Mouse (Mus musculus) thymus, postnatal 4 days (tissue): ENCODE results near the gene Grm7.

Experiments
- DNase-seq: peaks from one replicate; pipeline ENCODE4 v3.0.0; 2021

Grm7 gene

GRCm38 (mm10) chr6:111369013-111369412, 723.6 kb downstream of the Grm7 start:
- DNase-seq = no peak

DNA sequence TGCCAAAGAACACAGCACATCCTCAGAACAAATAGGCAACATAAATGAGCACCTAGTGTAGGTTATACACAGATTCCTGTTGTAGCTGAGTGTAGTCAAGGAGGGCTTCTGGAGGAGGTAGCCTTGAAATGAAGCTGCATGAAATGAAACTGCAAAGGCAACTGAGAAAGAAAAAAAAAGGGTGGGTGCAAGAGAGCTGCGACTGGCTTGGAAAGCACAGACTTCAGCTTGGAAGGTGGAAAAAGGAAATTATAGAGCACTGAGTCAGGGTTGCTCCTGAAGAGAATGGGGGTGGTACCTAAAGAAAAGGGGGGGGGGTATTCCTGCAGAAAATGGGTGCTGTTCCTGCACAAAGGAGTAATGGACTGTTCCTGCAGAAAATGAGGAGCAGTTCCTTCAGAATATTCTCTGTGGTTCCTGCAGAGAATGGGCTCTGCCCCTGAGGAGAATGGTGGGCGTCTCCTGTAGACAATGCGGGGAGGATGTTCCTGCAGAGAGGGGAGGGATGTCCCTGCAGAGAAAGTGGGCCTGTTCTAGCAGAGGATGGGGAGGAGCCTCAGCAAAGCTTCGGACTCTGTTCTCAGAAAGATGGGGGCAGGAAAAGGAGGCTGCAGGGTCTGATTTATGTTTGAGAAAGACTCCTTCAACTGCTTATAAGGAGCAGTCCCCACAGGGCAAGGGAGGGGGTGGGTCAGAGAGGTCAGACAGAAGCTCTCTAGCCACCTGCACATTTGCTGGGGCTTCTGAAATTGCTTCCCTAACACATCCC, 726.4 kb downstream of the Grm7 start:
- no peak for DNase-seq

GRCm38 (mm10) chr6:111372626-111373380, 727.4 kb downstream of the Grm7 start:
- no peak for DNase-seq

GRCm38 (mm10) chr6:111380710-111381109, 735.3 kb downstream of the Grm7 start:
- DNase-seq = no peak

DNA sequence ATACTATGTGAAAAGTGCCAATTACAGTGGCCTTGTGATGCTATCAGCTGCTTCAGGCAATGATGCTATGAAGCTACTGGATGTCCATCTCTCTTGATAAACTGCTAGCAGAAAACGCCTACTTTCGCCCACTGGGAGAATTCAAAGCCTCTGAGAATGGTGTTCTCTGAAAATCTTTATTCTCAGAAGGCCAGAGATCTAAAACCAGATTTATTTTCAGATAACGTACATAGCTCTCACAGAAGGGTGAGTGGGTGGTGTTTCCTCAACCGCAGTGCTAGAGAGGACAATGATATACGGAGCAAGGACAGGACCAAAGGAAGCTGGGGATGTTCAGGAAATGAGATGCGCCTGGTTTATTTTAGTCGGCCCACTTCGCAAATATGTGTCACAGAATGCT, 763.4 kb downstream of the Grm7 start:
- DNase-seq = no peak

DNA sequence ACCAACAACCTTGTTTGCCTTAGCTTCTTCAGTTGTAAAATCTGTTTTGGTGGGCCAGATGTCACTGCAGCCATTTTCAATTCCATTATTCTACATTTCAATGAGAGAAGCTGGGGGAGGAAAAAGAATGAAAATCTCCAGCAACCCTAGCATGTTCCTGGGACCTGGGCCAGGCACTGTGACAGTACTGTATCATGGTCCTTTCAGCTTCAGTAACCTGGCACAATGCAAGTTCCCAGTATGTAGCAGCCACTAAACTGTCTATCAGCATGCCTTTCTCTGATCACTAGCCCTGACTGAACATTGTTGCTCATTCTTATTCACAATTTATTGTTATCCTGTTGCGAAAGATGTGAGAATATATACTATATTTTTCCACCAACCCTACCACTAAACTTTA, 779.4 kb downstream of the Grm7 start:
- no peak for DNase-seq

- no peak for DNase-seq
These were observed 800.8 kb downstream of the Grm7 start for GRCm38 (mm10) chr6:111446228-111446627.

- no peak for DNase-seq
These were observed 802.5 kb downstream of the Grm7 start for GRCm38 (mm10) chr6:111447851-111448250.

DNA sequence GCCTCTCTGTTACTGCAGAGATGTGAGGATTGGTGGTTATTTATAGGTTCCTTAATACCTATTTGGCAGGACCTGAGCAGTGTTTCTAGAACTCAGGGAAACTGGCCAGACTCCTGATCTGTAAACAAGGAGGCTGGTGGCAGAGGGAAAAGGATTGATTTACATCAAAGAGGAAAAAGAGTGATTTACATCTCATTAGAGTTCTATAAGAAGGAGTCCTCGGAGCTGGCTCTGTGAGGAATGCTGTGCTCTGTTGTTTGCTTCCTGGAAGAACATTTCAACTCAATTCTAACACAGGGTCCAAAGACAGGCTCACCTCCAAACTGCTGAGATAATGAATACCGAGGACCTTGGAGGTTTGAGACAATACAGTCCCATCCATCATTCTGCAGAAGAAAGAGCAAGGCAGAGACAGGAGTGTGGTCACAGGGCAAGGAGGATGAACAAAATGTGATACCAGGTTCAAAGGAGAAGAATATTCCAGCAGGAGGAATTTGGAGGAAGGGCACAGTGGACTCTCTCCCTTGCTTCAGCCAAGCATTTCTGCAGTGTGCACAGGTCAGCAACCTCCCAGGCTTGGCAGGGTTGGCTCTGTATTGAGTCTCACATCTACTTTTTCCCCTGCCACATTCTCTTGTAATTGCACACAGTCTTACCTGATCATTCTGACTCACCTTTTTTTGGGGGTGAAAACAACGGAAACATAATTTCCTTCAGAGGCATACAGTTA, 803.8 kb downstream of the Grm7 start:
- DNase-seq = no peak

DNA sequence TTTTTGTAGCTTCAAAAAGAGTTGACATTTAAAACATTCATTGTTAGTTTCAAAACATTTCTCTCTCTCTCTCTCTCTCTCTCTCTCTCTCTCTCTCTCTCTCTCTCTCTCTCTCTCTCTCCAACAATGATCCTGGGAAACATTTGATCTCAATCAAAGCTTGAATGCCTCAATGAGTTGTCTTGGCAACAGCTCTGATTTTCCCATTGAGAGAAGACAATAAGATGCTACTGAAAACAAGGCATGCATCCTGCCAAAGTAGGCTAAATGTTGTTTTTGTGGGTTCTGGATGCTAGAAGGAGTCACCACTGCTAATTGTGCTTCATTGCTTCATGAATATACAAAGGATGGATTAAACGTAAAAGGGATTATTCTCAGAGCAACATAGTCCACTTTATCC, 836.5 kb downstream of the Grm7 start:
- DNase-seq = no peak

GRCm38 (mm10) chr6:111486081-111486480, 840.7 kb downstream of the Grm7 start:
- DNase-seq = no peak

DNA sequence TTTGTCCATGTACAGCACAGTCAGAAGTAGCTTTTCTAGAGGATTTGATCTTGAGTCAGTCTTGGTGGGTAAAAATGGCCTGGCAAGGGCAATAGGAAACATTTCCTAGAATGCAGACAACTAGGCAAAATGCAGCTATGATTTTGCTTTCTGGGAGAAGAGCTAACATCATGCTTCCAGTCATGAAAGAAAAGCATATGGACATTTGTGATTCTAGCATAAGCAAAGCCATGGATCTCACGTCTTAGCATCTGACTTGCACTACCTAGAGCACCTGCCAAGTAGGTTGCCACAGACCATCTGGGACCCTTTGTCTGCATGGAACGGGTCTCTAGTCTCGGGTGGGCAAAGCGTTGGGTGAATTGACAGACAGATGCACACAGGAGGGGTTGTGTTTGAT, 842.2 kb downstream of the Grm7 start:
- DNase-seq = no peak

- no peak for DNase-seq
These were observed 846.8 kb downstream of the Grm7 start for GRCm38 (mm10) chr6:111492166-111492565.

DNA sequence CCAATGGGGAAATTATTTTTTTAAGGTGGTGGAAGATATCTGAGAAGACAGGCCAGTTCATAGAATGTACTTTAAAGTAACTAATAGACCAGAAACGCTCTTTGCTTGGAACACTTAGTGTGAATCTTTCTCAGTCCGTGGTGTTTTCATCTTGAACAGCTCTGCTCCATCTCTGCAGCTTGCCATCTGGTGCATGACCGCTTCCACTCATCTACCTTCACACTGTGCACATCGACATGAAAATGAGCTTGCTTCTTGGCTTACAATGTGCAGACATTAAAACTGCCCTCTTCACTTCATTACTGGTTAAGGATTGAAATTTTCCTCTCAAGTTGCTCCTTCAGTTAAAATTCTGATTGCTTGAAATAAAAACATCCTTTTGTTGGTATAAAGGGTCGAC, 854.2 kb downstream of the Grm7 start:
- DNase-seq = no peak

DNA sequence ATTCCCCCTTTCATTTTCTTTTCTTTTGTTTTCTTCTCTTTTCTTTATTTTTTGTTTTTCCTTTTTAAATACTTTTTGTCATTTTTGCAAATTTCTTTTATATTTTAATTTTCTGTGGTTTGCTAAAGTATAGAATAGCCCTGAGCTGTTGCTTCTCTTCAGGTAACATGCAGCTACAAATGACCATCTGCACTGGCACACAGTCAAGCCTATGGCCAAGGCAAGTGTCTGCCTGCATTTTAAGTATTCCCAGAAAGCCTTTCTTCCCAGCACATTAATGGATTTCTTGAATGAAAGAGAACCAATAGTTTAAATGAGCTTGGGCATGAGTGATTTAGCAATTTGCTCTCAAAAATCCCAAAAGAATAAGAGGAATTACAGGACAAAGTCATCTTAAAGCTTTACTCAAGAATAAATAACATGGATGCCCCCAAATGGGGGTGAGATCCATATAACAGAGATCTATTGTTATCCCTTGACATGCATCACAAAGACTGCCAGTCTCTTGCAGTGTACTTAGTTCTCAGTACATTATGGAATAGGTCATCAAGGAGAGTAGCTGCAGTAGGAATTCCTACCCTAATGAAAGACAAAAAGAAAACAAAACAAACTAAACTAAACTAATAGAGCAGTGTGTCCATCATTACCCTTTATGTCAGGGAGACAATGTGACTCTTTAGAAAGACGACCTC, 865.5 kb downstream of the Grm7 start:
- no peak for DNase-seq

DNA sequence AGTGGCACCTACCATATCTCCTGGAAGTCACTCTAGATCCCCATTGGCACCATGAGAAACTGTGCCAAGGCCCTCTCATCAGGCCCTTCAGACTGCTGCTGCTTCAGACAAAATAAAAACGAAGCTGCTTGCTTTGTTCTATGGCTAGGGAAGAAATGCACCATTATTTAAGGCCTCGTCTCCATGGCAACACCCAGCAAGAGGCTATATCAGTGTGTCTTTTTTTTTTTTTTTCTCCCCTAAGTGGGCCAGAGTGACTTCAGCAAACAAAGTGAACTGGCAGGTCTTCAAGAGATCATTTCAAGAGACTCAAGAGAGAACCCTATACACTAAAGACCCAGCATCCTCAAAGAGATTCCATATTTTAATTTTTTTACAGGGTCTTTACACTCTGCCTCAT, 867.0 kb downstream of the Grm7 start:
- no peak for DNase-seq

- no peak for DNase-seq
These were observed 875.8 kb downstream of the Grm7 start for GRCm38 (mm10) chr6:111521229-111521628.

DNA sequence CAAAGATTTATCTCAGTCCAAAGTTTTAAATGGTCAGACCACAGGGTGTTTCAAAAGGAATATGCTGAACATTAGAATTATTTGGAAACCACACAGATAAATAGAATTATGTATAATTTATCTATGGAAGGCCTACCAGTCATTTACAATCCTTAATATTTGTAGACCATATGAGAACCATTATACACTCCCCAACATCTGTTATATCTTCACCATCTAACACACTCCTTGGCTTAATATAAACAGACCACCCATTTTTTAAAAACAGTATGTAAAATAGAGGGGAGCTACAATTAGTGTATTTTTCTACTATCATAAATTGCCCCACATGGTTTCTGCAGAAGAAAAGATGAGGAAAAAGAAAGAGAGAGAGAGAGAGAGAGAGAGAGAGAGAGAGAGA, 876.7 kb downstream of the Grm7 start:
- DNase-seq = no peak

DNA sequence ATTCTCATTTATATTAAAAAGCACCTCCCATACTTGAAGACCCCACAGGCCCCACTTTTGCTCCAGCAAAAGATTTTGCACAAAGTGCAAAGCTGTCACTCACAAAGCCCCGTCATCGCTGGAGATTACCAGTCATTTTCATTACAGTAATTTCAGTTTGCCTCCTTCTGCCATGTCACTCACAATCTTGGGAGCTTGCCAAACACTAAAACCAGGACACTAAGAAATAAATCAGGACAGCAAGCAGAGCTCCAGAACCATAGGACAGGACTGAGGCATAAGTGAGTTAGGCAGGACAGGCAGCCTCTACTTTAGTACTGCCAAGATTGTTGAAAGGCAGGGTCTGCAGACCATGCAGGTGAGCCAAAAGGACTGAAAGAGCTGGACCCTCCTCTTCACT, 884.6 kb downstream of the Grm7 start:
- no peak for DNase-seq

DNA sequence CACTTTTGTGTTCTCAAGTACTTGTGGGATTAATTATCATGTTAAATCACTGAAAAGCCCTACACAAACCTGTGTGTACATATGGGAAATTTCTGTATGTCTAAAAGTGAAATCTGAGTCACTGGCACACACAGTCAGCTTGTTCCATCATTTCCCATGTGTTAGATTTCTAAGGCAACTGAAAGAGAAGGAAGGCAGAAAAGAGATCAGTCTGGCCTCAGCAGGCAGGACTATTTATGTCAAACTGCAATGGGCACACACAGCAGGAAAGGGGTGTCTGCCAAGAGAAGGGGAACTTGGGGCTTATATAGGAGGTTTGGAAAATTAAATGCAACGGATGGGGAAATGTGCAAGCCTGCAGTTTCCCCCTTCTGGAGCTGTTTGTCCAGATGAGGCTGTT, 913.2 kb downstream of the Grm7 start:
- DNase-seq = no peak

DNA sequence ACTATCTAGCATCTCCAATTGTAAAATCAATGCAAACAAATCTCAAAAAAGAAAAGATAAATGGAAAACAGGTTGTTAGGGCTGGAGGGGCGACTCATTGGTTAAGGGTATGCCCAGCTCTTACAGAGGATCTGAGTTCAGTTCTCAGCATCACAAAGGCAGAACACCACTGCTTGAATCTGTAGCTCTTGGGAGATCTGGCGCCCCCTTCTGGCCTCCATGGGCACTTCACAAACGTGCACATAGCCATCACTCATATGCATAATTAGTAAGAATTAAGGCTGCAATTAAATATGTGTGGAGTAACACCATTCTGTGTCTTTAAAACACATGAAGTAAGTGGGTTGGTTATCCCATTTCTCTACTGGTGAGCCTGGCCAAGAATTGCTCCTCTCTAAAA, 914.1 kb downstream of the Grm7 start:
- peak; percentile 8 for DNase-seq

DNA sequence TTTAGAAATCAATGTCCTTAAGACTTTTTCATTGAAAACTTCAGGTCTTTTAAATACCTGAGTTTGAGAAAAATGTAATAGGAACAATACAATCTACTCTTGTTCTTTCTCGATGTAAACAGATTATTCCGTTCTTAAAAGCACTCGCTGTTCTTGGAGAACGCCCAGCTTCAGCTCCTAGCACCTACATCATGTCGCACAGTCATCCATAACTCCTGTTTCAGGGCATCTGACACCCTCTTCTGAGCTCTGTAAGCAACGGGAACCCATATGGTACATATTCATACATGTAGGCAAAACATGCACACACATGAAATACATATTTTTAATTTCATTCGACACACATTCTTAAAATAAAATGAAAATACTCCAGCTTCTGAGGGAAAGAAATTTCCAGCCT, 916.0 kb downstream of the Grm7 start:
- no peak for DNase-seq

GRCm38 (mm10) chr6:111571471-111572088, 926.2 kb downstream of the Grm7 start:
- DNase-seq = no peak
